Mouse (Mus musculus) subcutaneous adipose tissue, adult 2 months (tissue): ENCODE measurements around the gene Slc44a5. TPM values are rescaled to one million over a fixed set of nuclear protein-coding genes. Genes with fewer than 3 reads are reported as not detected.

Experiments
- polyA plus RNA-seq: library from polyadenylated mRNA; depleted of rRNA; stranded (reverse); fragments of >200 nt; gene quantifications from 2 replicates; pipeline ENCODE4 v1.2.3, GENCODE M21; 2012; ENCODE audit warnings: low replicate concordance; rRNA removed

Slc44a5 gene
- 0.10 and 0.21 TPM in 2 replicates for polyA plus RNA-seq

GRCm38 (mm10) chr3:153973171-153973948 is at the start of gene Slc44a5:
Slc44a5 (plus strand) TSS chr3:153973436.

GRCm38 (mm10) chr3:153944335-153944990 is 28.8 kb upstream of the Slc44a5 start, which contains the start of gene Acadm:
Acadm (minus strand) TSS chr3:153944632.

Other genes starting within 250 kb of the Slc44a5 start
- gene St6galnac3, start 248.3 kb upstream of the Slc44a5 start, polyA plus RNA-seq = 2.4 and 5.5 TPM in 2 replicates
- not detected in 2 replicates for gene Asb17, start 129.2 kb upstream of the Slc44a5 start, polyA plus RNA-seq
- 0.03 and 0.04 TPM in 2 replicates for gene Msh4, start 67.3 kb upstream of the Slc44a5 start, polyA plus RNA-seq
- gene Rabggtb, start 60.4 kb upstream of the Slc44a5 start, polyA plus RNA-seq = 38.6 and 57.8 TPM in 2 replicates
- 91.6 and 191 TPM in 2 replicates for gene Acadm, start 28.8 kb upstream of the Slc44a5 start, polyA plus RNA-seq